Mouse (Mus musculus) heart, adult 2 months (tissue): ENCODE measurements around the gene Homez.

ENCODE experiments used
- CTCF ChIP-seq: fragments of 200-600 bp; IDR thresholded peaks from 2 replicates; pipeline ENCODE4 v1.8.1; 2022; ENCODE audit warnings: antibody characterized with exemption, mild to moderate bottlenecking, moderate library complexity
- POLR2A ChIP-seq: fragments of 200-500 bp; IDR thresholded peaks from 2 replicates; pipeline ENCODE4 v1.6.1; 2011; ENCODE audit warnings: mild to moderate bottlenecking, low read depth, low read length, control low read depth; ENCODE audit not compliant: insufficient read depth

DNA sequence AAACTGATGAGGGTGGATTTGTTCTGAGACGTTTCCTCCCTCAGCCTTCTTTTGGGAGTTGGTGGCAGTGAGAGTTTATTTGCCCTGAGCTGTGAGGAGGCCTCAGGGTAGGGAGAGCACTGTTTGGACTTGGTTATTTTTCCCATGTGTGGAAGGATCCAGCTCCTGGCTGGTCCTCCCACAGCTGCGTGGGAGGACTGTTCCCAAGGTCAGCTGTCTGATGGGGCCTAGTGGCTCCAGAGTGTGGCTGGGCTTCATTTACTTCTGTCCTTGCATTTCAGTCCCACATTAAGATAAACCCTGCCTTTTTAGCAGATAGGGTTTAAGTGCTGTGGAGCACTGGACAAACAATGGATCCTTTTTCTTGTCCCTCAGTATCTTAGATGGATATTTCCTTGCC is 26.7 kb upstream of the Homez start:
- TF ChIP-seq CTCF (no peak), POLR2A (no peak)
